Mouse (Mus musculus): ENCODE measurements at regions not wholly inside any gene's neighbourhood (a gene's known extent, or its start where the extent isn't known, plus 50 kb on each side); places are given as distances from the start of the nearest gene placed in this dataset.
"Not testable (repeated sequence)": the region's sequence is repeated elsewhere in the genome, so short reads cannot be mapped to it uniquely, and the experiment has no call there.

- DNase-seq (ENCODE audit: low spot score in 2 of 2), result not testable (repeated sequence)
These were observed 1691.2 kb upstream of the 5930422O12Rik start for GRCm38 (mm10) chr8:31737314-31737713.

GRCm38 (mm10) chr8:31746855-31747254 is 1681.7 kb upstream of the 5930422O12Rik start:
- DNase-seq (ENCODE audit: low spot score in 2 of 2), result no peak

GRCm38 (mm10) chr8:31749974-31750373 is 1678.5 kb upstream of the 5930422O12Rik start:
- no peak for DNase-seq (ENCODE audit: low spot score in 2 of 2)

- no peak for DNase-seq (ENCODE audit: low spot score in 2 of 2)
These were observed 1677.9 kb upstream of the 5930422O12Rik start for GRCm38 (mm10) chr8:31750482-31751126.

- DNase-seq (ENCODE audit: low spot score in 2 of 2), result no peak
These were observed 1672.8 kb upstream of the 5930422O12Rik start for GRCm38 (mm10) chr8:31755737-31756136.

- DNase-seq (ENCODE audit: low spot score in 2 of 2), result no peak
These were observed 1666.4 kb upstream of the 5930422O12Rik start for GRCm38 (mm10) chr8:31762091-31762490.
